Mouse (Mus musculus) thymus, postnatal 10 days (tissue): ENCODE data around the gene Nrl.

Experiments used
- DNase-seq, 2 experiments: peaks; one replicate each; pipeline ENCODE4 v3.0.0; 2021; ENCODE audit warnings: low spot score in 2 of 2

The Nrl gene

GRCm38 (mm10) chr14:55486836-55487235, 37.9 kb downstream of the Nrl start:
- DNase-seq, result no peak

DNA sequence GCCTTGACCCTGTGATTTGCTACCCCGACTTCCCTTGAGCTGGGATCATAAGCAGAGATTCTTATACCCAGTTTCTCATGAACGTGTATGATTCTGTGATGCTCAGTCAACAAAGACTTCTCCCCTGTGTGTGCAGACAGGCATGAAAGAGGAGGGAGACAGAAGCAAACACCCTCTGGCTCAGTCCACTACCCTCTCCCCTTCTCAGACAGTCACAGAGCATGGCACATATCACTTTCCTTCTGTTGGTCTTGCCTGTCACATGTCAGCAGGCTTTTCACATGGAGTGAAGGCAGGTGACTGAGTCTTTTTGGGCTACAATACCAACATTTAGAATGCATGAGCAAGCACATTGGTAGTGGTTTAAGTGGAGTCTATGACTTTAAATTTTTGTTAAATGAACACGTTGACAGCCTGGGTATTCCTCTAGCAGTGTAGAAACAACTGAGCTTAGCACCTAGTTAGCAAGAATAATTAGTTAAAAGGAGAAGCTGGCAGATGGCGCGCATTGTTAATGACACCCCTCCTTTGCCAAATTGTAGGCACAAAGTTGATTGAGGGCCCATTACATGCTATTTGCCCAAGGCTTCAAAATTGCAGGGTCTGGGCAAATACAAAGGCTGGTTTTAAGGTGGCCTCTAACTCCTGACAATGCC, 40.2 kb downstream of the Nrl start:
- no peak for DNase-seq

- DNase-seq, result no peak
These were observed 45.2 kb downstream of the Nrl start for GRCm38 (mm10) chr14:55479629-55480028.

DNA sequence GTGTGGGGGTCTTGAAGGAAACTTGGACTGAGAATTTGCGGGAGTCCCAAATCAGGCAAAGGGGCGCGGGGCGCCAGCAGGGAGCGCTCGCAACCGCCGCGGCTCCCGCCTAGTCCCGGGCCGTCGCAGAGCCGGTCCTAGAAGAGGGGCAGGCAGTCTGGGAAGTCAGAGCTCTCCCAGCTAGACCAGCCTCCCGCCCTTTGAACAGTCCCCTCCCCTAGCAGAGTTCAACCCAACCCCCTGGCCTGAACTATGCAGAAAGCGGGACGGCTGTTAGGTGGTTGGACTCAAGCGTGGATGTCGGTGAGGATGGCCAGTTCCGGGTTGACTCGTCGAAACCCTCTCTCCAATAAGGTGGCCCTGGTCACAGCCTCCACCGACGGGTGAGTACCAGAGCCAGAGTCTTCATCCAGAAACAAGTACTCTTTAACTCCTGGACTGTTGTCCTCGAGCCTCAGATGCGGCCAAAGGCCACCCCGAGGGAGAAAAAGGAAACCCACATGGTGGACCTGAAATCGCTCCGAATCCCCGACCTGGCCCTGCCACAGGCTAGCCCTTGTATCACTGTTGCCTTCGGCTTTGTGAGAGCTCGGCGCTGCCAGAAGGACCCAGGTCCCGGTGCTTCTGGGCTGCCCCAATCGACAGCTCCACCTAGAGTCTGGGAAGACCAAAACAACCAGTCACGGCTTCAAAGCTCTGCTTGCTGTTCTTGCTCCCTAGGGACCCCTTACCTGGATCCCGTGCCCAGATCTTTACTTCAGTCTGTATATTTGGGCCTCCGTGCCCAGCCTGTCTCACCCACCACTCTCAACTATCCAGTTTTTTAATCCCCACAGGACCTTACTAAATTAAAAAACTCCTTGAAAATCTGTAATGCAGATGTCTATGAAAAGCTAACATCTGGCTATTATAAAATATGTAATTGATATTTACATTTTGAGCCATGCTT, 45.9 kb downstream of the Nrl start, which contains the start of gene Dhrs4:
Dhrs4 (plus strand) TSS at position 108 of the 949 bp plus-strand sequence.
- peak; percentile 72 to 81 for DNase-seq

DNA sequence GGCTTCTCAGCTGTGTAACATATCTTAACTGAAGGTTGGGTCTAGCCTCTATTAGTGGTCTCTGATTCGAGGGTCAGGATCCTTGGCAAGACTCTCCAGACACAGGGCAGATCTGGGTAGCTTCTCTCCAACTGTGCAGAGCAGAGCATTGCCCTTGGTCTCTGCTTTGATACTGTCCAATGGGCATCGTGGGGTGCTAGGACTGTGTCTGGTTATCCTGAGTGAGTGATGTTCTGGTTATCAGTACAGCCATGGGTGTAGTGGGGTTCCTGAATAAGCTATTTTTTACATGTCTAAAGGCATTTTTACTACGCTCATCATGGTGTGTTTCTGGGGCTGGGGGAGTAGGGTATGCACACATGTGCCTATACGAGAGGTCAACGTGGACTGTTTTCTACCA, 47.0 kb downstream of the Nrl start:
- DNase-seq, result no peak

DNA sequence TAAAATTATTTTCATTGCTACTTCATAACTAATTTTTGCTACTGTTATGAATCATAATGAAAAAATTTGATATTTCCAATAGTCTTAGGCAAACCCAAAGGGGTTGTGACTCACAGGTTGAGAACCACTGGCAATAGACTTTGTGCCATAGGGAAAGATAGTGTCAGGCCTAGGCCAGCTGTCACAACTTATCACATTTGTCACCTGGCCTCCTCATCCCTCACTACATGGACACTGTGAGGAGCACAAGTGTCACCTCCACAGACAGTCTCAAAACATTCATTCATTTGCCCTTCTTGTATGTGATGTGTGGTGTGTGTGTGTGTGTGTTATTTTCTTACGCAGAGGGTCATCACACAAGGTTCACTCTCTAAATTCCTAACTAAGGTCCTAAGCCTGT, 47.4 kb downstream of the Nrl start:
- no peak for DNase-seq

DNA sequence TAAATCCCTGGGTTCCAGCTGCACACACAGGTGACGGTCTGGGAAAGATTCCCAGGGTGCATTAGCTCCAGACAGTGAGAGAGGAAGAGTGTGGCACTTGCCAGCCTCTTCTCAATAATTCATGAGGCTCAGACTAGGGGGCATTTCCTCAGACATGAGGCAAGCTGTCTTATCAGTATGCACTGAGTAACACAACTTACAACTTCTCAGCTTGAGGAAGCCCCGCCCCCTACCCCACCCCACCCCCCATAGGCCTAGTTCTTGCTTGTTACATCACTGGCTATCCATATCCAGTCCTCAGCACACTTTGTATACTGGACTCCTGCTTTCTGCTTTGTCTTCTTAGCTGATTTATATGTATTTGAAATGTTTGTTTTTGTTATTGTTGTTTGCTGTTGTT, 49.1 kb downstream of the Nrl start:
- DNase-seq, result no peak

GRCm38 (mm10) chr14:55470806-55471205, 54.0 kb downstream of the Nrl start:
- DNase-seq, result no peak

GRCm38 (mm10) chr14:55469821-55470220, 55.0 kb downstream of the Nrl start:
- DNase-seq, result no peak

DNA sequence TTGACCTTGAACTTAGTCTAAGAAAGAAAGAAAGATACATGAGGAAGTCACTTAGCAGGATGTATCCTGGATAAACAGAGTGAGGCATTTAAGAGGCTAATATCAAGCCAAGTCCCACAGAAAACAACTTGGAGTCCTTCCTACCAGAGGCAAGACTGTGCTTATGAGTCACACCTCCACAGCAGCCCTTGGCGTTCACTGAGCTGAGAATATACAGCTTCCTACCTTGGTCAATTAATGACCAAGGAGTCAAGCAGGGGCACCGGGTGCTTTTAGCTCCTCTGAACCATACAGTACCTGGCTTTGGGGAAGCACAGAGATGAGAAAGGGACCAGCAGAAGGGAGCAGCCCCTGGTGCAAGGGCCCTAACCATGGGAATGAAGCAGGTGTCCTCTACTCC, 55.7 kb downstream of the Nrl start:
- DNase-seq, result no peak
